Mouse (Mus musculus): ENCODE measurements around the gene Tbc1d16.
"Not testable (repeated sequence)": the region's sequence is repeated elsewhere in the genome, so short reads cannot be mapped to it uniquely, and the experiment has no call there.

The Tbc1d16 gene

GRCm38 (mm10) chr11:119228091-119228781, at the start of gene Tbc1d16, which contains the start of gene Ccdc40:
TSS of gene Tbc1d16 (minus strand) at chr11:119228499.
TSS of gene Ccdc40 (plus strand) at chr11:119228572.
- DNase-seq (ENCODE audit: low read depth, low spot score) = peak; percentile 76

- peak; percentile 34 for DNase-seq (ENCODE audit: low read depth, low spot score)
These were observed 45.1 kb upstream of the Tbc1d16 start for GRCm38 (mm10) chr11:119273186-119273930.

- not testable (repeated sequence) for DNase-seq (ENCODE audit: low read depth, low spot score)
These were observed 44.2 kb upstream of the Tbc1d16 start for GRCm38 (mm10) chr11:119272492-119272891.

GRCm38 (mm10) chr11:119268557-119269195, 40.4 kb upstream of the Tbc1d16 start:
- DNase-seq (ENCODE audit: low read depth, low spot score) = no peak

GRCm38 (mm10) chr11:119267768-119268556, 39.7 kb upstream of the Tbc1d16 start, which contains the start of gene Gaa:
TSS of gene Gaa (plus strand) at chr11:119267887.
- DNase-seq (ENCODE audit: low read depth, low spot score) = peak; percentile 95

GRCm38 (mm10) chr11:119267241-119267674, 39.0 kb upstream of the Tbc1d16 start:
- DNase-seq (ENCODE audit: low read depth, low spot score) = no peak

GRCm38 (mm10) chr11:119265811-119266210, 37.5 kb upstream of the Tbc1d16 start:
- no peak for DNase-seq (ENCODE audit: low read depth, low spot score)

GRCm38 (mm10) chr11:119264413-119264812, 36.1 kb upstream of the Tbc1d16 start:
- no peak for DNase-seq (ENCODE audit: low read depth, low spot score)

GRCm38 (mm10) chr11:119259977-119260376, 31.7 kb upstream of the Tbc1d16 start:
- DNase-seq (ENCODE audit: low read depth, low spot score) = no peak

GRCm38 (mm10) chr11:119258572-119259322, 30.4 kb upstream of the Tbc1d16 start:
- no peak for DNase-seq (ENCODE audit: low read depth, low spot score)

- no peak for DNase-seq (ENCODE audit: low read depth, low spot score)
These were observed 29.9 kb upstream of the Tbc1d16 start for GRCm38 (mm10) chr11:119258216-119258571.

GRCm38 (mm10) chr11:119256557-119256956, 28.3 kb upstream of the Tbc1d16 start:
- DNase-seq (ENCODE audit: low read depth, low spot score) = not testable (repeated sequence)

GRCm38 (mm10) chr11:119252854-119253541, 24.7 kb upstream of the Tbc1d16 start:
- DNase-seq (ENCODE audit: low read depth, low spot score) = no peak

GRCm38 (mm10) chr11:119250998-119251397, 22.7 kb upstream of the Tbc1d16 start:
- DNase-seq (ENCODE audit: low read depth, low spot score) = no peak

- peak; percentile 70 for DNase-seq (ENCODE audit: low read depth, low spot score)
These were observed 20.7 kb upstream of the Tbc1d16 start for GRCm38 (mm10) chr11:119249011-119249410.

GRCm38 (mm10) chr11:119245543-119245942, 17.2 kb upstream of the Tbc1d16 start:
- DNase-seq (ENCODE audit: low read depth, low spot score) = not testable (repeated sequence)

- DNase-seq (ENCODE audit: low read depth, low spot score) = no peak
These were observed 11.2 kb upstream of the Tbc1d16 start for GRCm38 (mm10) chr11:119239480-119239879.

GRCm38 (mm10) chr11:119238305-119238721, 10.0 kb upstream of the Tbc1d16 start:
- peak; percentile 88 for DNase-seq (ENCODE audit: low read depth, low spot score)

- peak; percentile 87 for DNase-seq (ENCODE audit: low read depth, low spot score)
These were observed 9.4 kb upstream of the Tbc1d16 start for GRCm38 (mm10) chr11:119237568-119238304.
